Mouse (Mus musculus): ENCODE measurements around the gene Irgm1. TPM values are rescaled to one million over a fixed set of nuclear protein-coding genes. Genes with fewer than 3 reads are reported as not detected.
A peak's percentile ranks its signal among the peaks of the same experiment; 100 is the strongest.
"Not testable (repeated sequence)": the region's sequence is repeated elsewhere in the genome, so short reads cannot be mapped to it uniquely, and the experiment has no call there.

Gene Irgm1
- polyA plus RNA-seq, 1 experiment from 2014 or later, result 18.3 TPM

- H3K27ac ChIP-seq (ENCODE audit: low read length), result no peak overlapping the region
- WGBS, result 90% methylated on average over 1 of the region's 1 CpGs
- H3K4me3 ChIP-seq (ENCODE audit: low read length), result no peak overlapping the region
- H3K4me1 ChIP-seq (ENCODE audit: insufficient read depth, low read length), result peaks cover 11% of the 10 kb centered on the region
- no peak overlapping the region for H3K9ac ChIP-seq (replicated peaks; ENCODE audit: low read length)
- no peak overlapping the region for H3K4me2 ChIP-seq (replicated peaks; ENCODE audit: low read depth, low read length)
- H3K27me3 ChIP-seq (ENCODE audit: insufficient read depth, low read length), result no peaks in the 10 kb centered on the region
- ATAC-seq (ENCODE audit: low FRiP score, low TSS enrichment), result no peak
- no peaks in the 10 kb centered on the region for H3K9me3 ChIP-seq (ENCODE audit: low read length)
- peaks cover 21% of the 10 kb centered on the region for H3K36me3 ChIP-seq (ENCODE audit: insufficient read depth, low read length)
Observed at GRCm38 (mm10) chr11:48862784-48863319, 8.6 kb downstream of the Irgm1 start.

- no peak overlapping the region for H3K27ac ChIP-seq (ENCODE audit: low read length)
- peak overlapping the region; percentile 74 for H3K4me2 ChIP-seq (replicated peaks; ENCODE audit: low read depth, low read length)
- peak overlapping the region; percentile 69 for H3K4me3 ChIP-seq (ENCODE audit: low read length)
- ATAC-seq (ENCODE audit: low FRiP score, low TSS enrichment), result no peak
- H3K9ac ChIP-seq (replicated peaks; ENCODE audit: low read length), result no peak overlapping the region
- WGBS, result under 1% methylated on average over 6 of the region's 6 CpGs
- H3K4me1 ChIP-seq (ENCODE audit: insufficient read depth, low read length), result peaks cover 29% of the 10 kb centered on the region
- no peaks in the 10 kb centered on the region for H3K9me3 ChIP-seq (ENCODE audit: low read length)
- no peaks in the 10 kb centered on the region for H3K36me3 ChIP-seq (ENCODE audit: insufficient read depth, low read length)
- H3K27me3 ChIP-seq (ENCODE audit: insufficient read depth, low read length), result no peaks in the 10 kb centered on the region
Observed at GRCm38 (mm10) chr11:48859014-48859413, 12.5 kb downstream of the Irgm1 start.

GRCm38 (mm10) chr11:48853474-48854180 lies 17.9 kb downstream of the Irgm1 start:
- peak overlapping the region; percentile 74 for H3K4me2 ChIP-seq (replicated peaks; ENCODE audit: low read depth, low read length)
- ATAC-seq (ENCODE audit: low FRiP score, low TSS enrichment), result peak; percentile 59; the same call in 1 of the 2 replicates
- peak overlapping the region; percentile 63 for H3K9ac ChIP-seq (replicated peaks; ENCODE audit: low read length)
- under 1% methylated on average over 31 of the region's 31 CpGs for WGBS
- peaks cover 5% of the 10 kb centered on the region; the same call in 1 of the 2 replicates for H3K9me3 ChIP-seq (ENCODE audit: low read length)
- no peaks in the 10 kb centered on the region for H3K36me3 ChIP-seq (ENCODE audit: insufficient read depth, low read length)
- H3K4me3 ChIP-seq (ENCODE audit: low read length), result peak overlapping the region; percentile 69
- peaks cover 2% of the 10 kb centered on the region; the same call in 1 of the 2 replicates for H3K27me3 ChIP-seq (ENCODE audit: insufficient read depth, low read length)
- H3K27ac ChIP-seq (ENCODE audit: low read length), result peak overlapping the region; percentile 35; the same call in 1 of the 2 replicates
- peaks cover 34% of the 10 kb centered on the region for H3K4me1 ChIP-seq (ENCODE audit: insufficient read depth, low read length)

GRCm38 (mm10) chr11:48852624-48853473 lies 18.6 kb downstream of the Irgm1 start:
- Histone ChIP-seq H3K4me1 (ENCODE audit: insufficient read depth, low read length) (peaks cover 26% of the 10 kb centered on the region), H3K4me2 (replicated peaks; ENCODE audit: low read depth, low read length) (peak overlapping the region; percentile 74), H3K27ac (ENCODE audit: low read length) (no peak overlapping the region), H3K9ac (replicated peaks; ENCODE audit: low read length) (peak overlapping the region; percentile 63), H3K4me3 (ENCODE audit: low read length) (peak overlapping the region; percentile 69), H3K27me3 (ENCODE audit: insufficient read depth, low read length) (peaks cover 6% of the 10 kb centered on the region; the same call in 1 of the 2 replicates), H3K36me3 (ENCODE audit: insufficient read depth, low read length) (no peaks in the 10 kb centered on the region), H3K9me3 (ENCODE audit: low read length) (peaks cover 5% of the 10 kb centered on the region; the same call in 1 of the 2 replicates)
- ATAC-seq (ENCODE audit: low FRiP score, low TSS enrichment), result peak; percentile 2; the same call in 1 of the 2 replicates
- WGBS, result 8% methylated on average over 23 of the region's 23 CpGs

GRCm38 (mm10) chr11:48852190-48852589 lies 19.3 kb downstream of the Irgm1 start:
- H3K4me1 ChIP-seq (ENCODE audit: insufficient read depth, low read length), result peaks cover 24% of the 10 kb centered on the region
- no peak for ATAC-seq (ENCODE audit: low FRiP score, low TSS enrichment)
- peaks cover 6% of the 10 kb centered on the region; the same call in 1 of the 2 replicates for H3K27me3 ChIP-seq (ENCODE audit: insufficient read depth, low read length)
- H3K27ac ChIP-seq (ENCODE audit: low read length), result no peak overlapping the region
- H3K36me3 ChIP-seq (ENCODE audit: insufficient read depth, low read length), result no peaks in the 10 kb centered on the region
- H3K4me2 ChIP-seq (replicated peaks; ENCODE audit: low read depth, low read length), result no peak overlapping the region; the same call in 1 of the 2 replicates
- H3K9me3 ChIP-seq (ENCODE audit: low read length), result peaks cover 5% of the 10 kb centered on the region; the same call in 1 of the 2 replicates
- no peak overlapping the region for H3K4me3 ChIP-seq (ENCODE audit: low read length)
- 82% methylated on average over 4 of the region's 4 CpGs for WGBS
- H3K9ac ChIP-seq (replicated peaks; ENCODE audit: low read length), result no peak overlapping the region

GRCm38 (mm10) chr11:48851270-48851995 lies 20.1 kb downstream of the Irgm1 start:
- H3K9me3 ChIP-seq (ENCODE audit: low read length), result peaks cover 5% of the 10 kb centered on the region; the same call in 1 of the 2 replicates
- peaks cover 6% of the 10 kb centered on the region; the same call in 1 of the 2 replicates for H3K27me3 ChIP-seq (ENCODE audit: insufficient read depth, low read length)
- WGBS, result 82% methylated on average over 4 of the region's 4 CpGs
- H3K9ac ChIP-seq (replicated peaks; ENCODE audit: low read length), result no peak overlapping the region
- H3K36me3 ChIP-seq (ENCODE audit: insufficient read depth, low read length), result no peaks in the 10 kb centered on the region
- H3K4me1 ChIP-seq (ENCODE audit: insufficient read depth, low read length), result peaks cover 20% of the 10 kb centered on the region
- no peak overlapping the region for H3K27ac ChIP-seq (ENCODE audit: low read length)
- no peak for ATAC-seq (ENCODE audit: low FRiP score, low TSS enrichment)
- no peak overlapping the region for H3K4me3 ChIP-seq (ENCODE audit: low read length)
- H3K4me2 ChIP-seq (replicated peaks; ENCODE audit: low read depth, low read length), result no peak overlapping the region

- 46% methylated on average over 2 of the region's 2 CpGs for WGBS
- Histone ChIP-seq H3K4me2 (replicated peaks; ENCODE audit: low read depth, low read length) (no peak overlapping the region), H3K27me3 (ENCODE audit: insufficient read depth, low read length) (peaks cover 6% of the 10 kb centered on the region; the same call in 1 of the 2 replicates), H3K9ac (replicated peaks; ENCODE audit: low read length) (no peak overlapping the region), H3K9me3 (ENCODE audit: low read length) (peaks cover 5% of the 10 kb centered on the region; the same call in 1 of the 2 replicates), H3K36me3 (ENCODE audit: insufficient read depth, low read length) (no peaks in the 10 kb centered on the region), H3K27ac (ENCODE audit: low read length) (no peak overlapping the region), H3K4me3 (ENCODE audit: low read length) (no peak overlapping the region), H3K4me1 (ENCODE audit: insufficient read depth, low read length) (peaks cover 20% of the 10 kb centered on the region)
- ATAC-seq (ENCODE audit: low FRiP score, low TSS enrichment), result no peak
Observed at GRCm38 (mm10) chr11:48850240-48850639, 21.2 kb downstream of the Irgm1 start.

- Histone ChIP-seq H3K9me3 (ENCODE audit: low read length) (peaks cover 5% of the 10 kb centered on the region; the same call in 1 of the 2 replicates), H3K27me3 (ENCODE audit: insufficient read depth, low read length) (peaks cover 6% of the 10 kb centered on the region; the same call in 1 of the 2 replicates), H3K36me3 (ENCODE audit: insufficient read depth, low read length) (no peaks in the 10 kb centered on the region), H3K9ac (replicated peaks; ENCODE audit: low read length) (no peak overlapping the region), H3K4me1 (ENCODE audit: insufficient read depth, low read length) (no peaks in the 10 kb centered on the region), H3K27ac (ENCODE audit: low read length) (no peak overlapping the region), H3K4me2 (replicated peaks; ENCODE audit: low read depth, low read length) (no peak overlapping the region), H3K4me3 (ENCODE audit: low read length) (no peak overlapping the region)
- 65% methylated on average over 5 of the region's 5 CpGs for WGBS
- ATAC-seq (ENCODE audit: low FRiP score, low TSS enrichment), result no peak
Observed at GRCm38 (mm10) chr11:48846881-48847280, 24.6 kb downstream of the Irgm1 start.

GRCm38 (mm10) chr11:48846362-48846761 lies 25.1 kb downstream of the Irgm1 start:
- H3K27me3 ChIP-seq (ENCODE audit: insufficient read depth, low read length); H3K27ac ChIP-seq (ENCODE audit: low read length); H3K9me3 ChIP-seq (ENCODE audit: low read length); H3K4me2 ChIP-seq (replicated peaks; ENCODE audit: low read depth, low read length); H3K36me3 ChIP-seq (ENCODE audit: insufficient read depth, low read length); H3K4me3 ChIP-seq (ENCODE audit: low read length); H3K9ac ChIP-seq (replicated peaks; ENCODE audit: low read length); H3K4me1 ChIP-seq (ENCODE audit: insufficient read depth, low read length); ATAC-seq (ENCODE audit: low FRiP score, low TSS enrichment): not testable (repeated sequence)
- 78% methylated on average over 2 of the region's 2 CpGs for WGBS

Measured in kidney, embryonic 16.5 days (tissue).